Mouse (Mus musculus) liver, embryonic 15.5 days (tissue): ENCODE measurements around the gene Calml3. TPM values are rescaled to one million over a fixed set of nuclear protein-coding genes. Genes with fewer than 3 reads are reported as not detected.

Experiments
- ATAC-seq: fragments of 200-750 bp; cut with Nextera tagmentation; 2 replicates; pipeline ENCODE4 v1.8.0; 2017; ENCODE audit warnings: moderate number of reproducible peaks, mild to moderate bottlenecking, moderate library complexity; ENCODE audit not compliant: insufficient read depth
- H3K27ac ChIP-seq: fragments of 300-500 bp; sonication (generic); replicated peaks from 2 replicates; pipeline ENCODE4 v1.5.1; 2015; ENCODE audit warnings: mild to moderate bottlenecking, inconsistent platforms
- H3K27me3 ChIP-seq: fragments of 300-500 bp; sonication (generic); 2 replicates; pipeline ENCODE4 v1.6.1; 2015; ENCODE audit warnings: mild to moderate bottlenecking, inconsistent platforms
- H3K36me3 ChIP-seq: fragments of 300-500 bp; sonication (generic); replicated peaks from 2 replicates; pipeline ENCODE4 v1.6.1; 2015; ENCODE audit warnings: moderate library complexity, mild to moderate bottlenecking, inconsistent platforms
- H3K4me1 ChIP-seq: fragments of 300-500 bp; sonication (generic); replicated peaks from 2 replicates; pipeline ENCODE4 v1.6.1; 2015; ENCODE audit warnings: inconsistent platforms
- H3K4me2 ChIP-seq: fragments of 300-500 bp; sonication (generic); 2 replicates; pipeline ENCODE4 v1.6.1; 2015; ENCODE audit warnings: moderate library complexity, mild to moderate bottlenecking, inconsistent platforms
- H3K4me3 ChIP-seq: fragments of 300-500 bp; sonication (generic); replicated peaks from 2 replicates; pipeline ENCODE4 v1.5.1; 2015; ENCODE audit warnings: mild to moderate bottlenecking, inconsistent platforms
- H3K9ac ChIP-seq: fragments of 300-500 bp; sonication (generic); 2 replicates; pipeline ENCODE4 v1.6.1; 2015; ENCODE audit warnings: moderate library complexity, mild to moderate bottlenecking, inconsistent platforms
- H3K9me3 ChIP-seq: fragments of 300-500 bp; sonication (generic); replicated peaks from 2 replicates; pipeline ENCODE4 v1.6.1; 2016; ENCODE audit warnings: inconsistent platforms
- WGBS: fragments of 180-500 bp; shearing (Covaris S2); methylation state at CpG from one replicate; pipeline ENCODE4 v1.1.7; 2015; ENCODE audit warnings: mixed read lengths; ENCODE audit not compliant: insufficient replicate concordance; 5-methylcytosine and 5-hydroxymethylcytosine counted together
- polyA plus RNA-seq: library from polyadenylated mRNA; unstranded; fragments of >200 nt; fragmentation: Nextera tagmentation; extraction: Ambion mirVana; gene quantifications from 2 replicates; pipeline ENCODE4 v1.2.1, GENCODE M21; 2015

Calml3 gene
- polyA plus RNA-seq, 1 experiment from 2014 or later, result not detected

DNA sequence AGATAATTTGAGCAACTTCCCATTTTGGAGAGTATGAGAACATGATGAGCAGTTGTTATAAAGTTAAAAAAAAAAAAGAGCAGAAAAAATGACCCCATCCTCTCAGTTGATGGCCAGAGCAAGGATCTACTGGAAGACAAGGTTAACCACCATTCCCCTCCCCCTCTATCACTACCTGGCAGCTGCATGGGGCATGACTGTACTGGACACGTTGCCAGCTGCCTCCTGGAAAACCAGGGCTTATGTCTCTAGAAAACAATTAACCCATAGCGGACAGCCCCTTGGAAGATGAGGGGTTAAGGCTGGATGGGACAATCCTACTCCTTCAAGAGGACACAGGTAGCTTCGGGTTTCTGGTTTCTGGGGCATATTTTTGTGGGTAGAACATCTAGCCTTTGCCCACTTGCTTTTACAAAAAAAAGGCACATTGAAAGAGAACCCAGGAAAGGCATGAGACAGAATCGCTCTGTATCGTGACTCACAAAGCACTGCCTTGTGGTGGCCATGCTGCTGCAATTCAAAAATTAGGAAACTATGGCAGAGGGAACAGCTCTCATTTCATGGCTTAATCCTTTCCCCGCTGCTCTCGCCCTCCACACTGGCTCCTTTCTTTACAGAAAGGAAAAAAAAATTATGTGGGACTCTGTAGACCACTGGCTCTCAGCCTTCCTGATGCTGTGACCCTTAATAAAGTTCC, 3.2 kb upstream of the Calml3 start:
- WGBS, result 65% methylated on average over 7 of the region's 7 CpGs

DNA sequence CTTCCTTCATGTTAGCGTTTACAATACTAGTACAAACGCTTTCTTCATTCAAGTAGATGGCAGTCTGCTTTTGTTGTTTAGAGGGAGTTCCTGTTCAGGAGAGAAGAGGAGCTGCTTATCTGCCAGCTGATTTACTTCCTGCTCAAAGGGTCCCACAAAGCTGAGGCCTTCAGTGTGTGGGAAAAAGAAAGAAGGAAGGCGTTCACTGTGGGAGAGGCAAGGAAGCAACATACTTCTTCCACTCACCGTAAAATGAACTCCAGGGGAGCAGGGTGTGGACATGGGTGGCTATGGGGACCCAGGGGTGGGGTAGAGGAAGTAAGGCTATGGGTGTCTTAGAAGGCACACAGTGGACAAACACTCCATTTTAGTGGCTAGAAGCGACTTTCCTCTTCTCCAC, 1.5 kb upstream of the Calml3 start:
- no peak for ATAC-seq
- no peaks in the 10 kb centered on the region for H3K36me3 ChIP-seq
- no peak overlapping the region for H3K4me3 ChIP-seq
- no peak overlapping the region for H3K27ac ChIP-seq
- 26% methylated on average over 5 of the region's 5 CpGs for WGBS
- no peak overlapping the region for H3K9ac ChIP-seq
- no peaks in the 10 kb centered on the region for H3K9me3 ChIP-seq
- H3K4me1 ChIP-seq, result no peaks in the 10 kb centered on the region
- no peaks in the 10 kb centered on the region for H3K27me3 ChIP-seq
- H3K4me2 ChIP-seq, result no peak overlapping the region

More for the DNA sequence above, 3.2 kb upstream of the Calml3 start:
- Histone ChIP-seq H3K9ac (no peak overlapping the region), H3K4me1 (no peaks in the 10 kb centered on the region), H3K27ac (no peak overlapping the region), H3K4me2 (no peak overlapping the region), H3K9me3 (no peaks in the 10 kb centered on the region), H3K36me3 (no peaks in the 10 kb centered on the region), H3K27me3 (no peaks in the 10 kb centered on the region), H3K4me3 (no peak overlapping the region)
- no peak for ATAC-seq

DNA sequence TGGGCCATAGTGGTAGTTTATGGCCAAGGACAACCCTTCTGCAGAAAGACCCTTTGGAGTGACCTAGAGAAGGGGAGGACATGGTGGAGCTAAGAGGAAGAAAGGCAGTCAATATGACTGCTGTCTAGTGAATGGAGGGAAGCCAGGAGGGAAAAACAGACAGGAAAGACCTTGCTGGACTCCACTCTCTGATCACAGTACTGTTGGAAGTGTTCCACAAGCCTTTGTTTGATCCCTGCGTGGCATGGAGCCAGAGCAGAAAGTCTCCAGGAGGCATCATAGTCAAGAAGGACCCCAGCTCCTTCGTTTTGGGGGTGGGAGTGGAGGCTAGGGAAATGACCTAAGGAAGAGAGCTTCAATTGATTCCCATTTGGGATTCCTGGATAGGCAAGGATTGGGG, 1.0 kb upstream of the Calml3 start:
- Histone ChIP-seq H3K4me1 (no peaks in the 10 kb centered on the region), H3K9me3 (no peaks in the 10 kb centered on the region), H3K27ac (no peak overlapping the region), H3K27me3 (no peaks in the 10 kb centered on the region), H3K36me3 (no peaks in the 10 kb centered on the region), H3K9ac (no peak overlapping the region), H3K4me2 (no peak overlapping the region), H3K4me3 (no peak overlapping the region)
- 46% methylated on average over 2 of the region's 2 CpGs for WGBS
- no peak for ATAC-seq

DNA sequence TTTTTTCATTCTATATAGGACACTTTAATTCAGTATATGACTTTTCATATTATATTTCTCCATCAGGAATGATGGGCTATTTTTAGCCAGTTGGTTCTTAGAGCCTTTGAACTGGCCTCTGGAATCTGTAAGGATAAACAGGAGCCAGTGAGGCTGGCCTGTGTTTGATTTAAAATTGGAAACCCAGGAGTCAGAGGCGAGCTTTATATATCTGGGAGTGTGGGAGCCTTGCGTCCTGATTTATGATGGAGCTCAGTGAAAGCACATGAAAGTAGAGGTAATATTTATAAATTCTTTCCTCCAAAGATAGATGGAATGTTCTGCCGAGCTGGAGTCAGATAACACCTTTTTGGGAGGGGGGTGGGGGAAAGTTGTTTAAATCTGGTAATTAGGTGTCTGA, 4.7 kb downstream of the Calml3 start:
- no peaks in the 10 kb centered on the region for H3K9me3 ChIP-seq

DNA sequence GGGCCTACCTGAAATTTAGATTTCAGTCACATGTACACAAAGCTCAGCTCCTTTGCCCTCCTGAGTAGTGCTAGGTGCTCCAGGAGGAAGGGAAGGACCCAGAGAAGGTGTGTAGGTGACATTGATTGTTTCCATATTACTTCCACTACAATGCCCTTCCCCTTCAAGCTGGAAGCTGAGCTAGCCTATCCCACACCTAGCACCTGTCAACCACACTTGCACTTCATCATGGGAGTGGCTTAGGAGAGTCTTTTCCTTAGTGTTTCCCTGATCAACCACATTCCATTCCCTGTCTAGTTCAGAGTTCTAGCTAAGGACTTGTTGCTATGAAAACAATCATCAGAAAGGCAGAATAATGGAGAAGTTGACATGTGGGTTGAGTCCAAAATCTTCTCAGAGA, 5.4 kb downstream of the Calml3 start:
- H3K9ac ChIP-seq, result no peak overlapping the region
- no peak overlapping the region for H3K4me2 ChIP-seq
- no peaks in the 10 kb centered on the region for H3K4me1 ChIP-seq
- ATAC-seq, result no peak
- no peak overlapping the region for H3K4me3 ChIP-seq
- H3K9me3 ChIP-seq, result no peaks in the 10 kb centered on the region
- no peaks in the 10 kb centered on the region for H3K27me3 ChIP-seq
- no peak overlapping the region for H3K27ac ChIP-seq
- H3K36me3 ChIP-seq, result no peaks in the 10 kb centered on the region

More for the DNA sequence above, 4.7 kb downstream of the Calml3 start:
- Histone ChIP-seq H3K27me3 (no peaks in the 10 kb centered on the region), H3K9ac (no peak overlapping the region), H3K4me1 (no peaks in the 10 kb centered on the region), H3K36me3 (no peaks in the 10 kb centered on the region), H3K4me2 (no peak overlapping the region), H3K27ac (no peak overlapping the region), H3K4me3 (no peak overlapping the region)
- ATAC-seq, result no peak
- WGBS, result 45% methylated on average over 3 of the region's 3 CpGs

DNA sequence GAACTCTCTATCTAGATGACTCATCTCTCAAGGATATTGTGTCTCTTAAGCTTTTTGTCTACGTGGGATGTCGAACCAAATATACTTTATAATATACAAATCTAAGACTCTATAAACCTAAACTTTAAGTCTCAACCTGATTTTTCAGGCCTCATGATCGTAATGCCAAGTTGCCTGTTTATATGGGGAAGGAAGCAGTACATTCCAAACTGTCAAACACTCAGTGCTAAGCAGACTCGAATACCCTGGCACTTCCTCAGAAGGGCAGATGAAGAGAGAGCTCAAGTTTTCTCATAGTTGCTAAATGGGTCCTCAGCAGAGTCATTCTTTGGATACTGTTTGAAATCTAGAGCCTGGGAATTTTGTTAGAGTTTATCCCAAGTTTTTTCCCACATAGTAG, 7.5 kb downstream of the Calml3 start:
- Histone ChIP-seq H3K4me2 (no peak overlapping the region), H3K4me3 (no peak overlapping the region), H3K4me1 (no peaks in the 10 kb centered on the region), H3K9ac (no peak overlapping the region), H3K9me3 (no peaks in the 10 kb centered on the region), H3K36me3 (no peaks in the 10 kb centered on the region), H3K27me3 (no peaks in the 10 kb centered on the region), H3K27ac (no peak overlapping the region)
- 40% methylated on average over 4 of the region's 4 CpGs for WGBS
- no peak for ATAC-seq

DNA sequence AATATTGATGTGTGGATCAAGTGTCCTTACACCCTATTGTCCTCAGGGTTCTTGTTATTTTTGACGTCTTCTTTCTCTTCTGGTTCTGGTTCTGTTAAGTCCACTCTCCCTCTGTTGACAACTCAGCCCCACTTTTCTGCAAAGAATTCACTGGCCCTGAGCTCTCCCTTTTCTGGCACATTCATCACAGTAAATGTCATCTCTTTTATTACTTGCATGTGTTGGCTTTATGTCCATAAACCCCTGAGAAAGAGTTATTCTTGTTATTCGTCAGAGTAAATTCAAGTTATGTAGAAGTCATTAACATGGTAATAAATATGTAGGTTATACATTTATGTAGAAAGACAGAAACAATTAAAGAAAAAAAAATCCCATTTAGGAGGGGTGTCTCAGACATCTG, 14.6 kb downstream of the Calml3 start:
- no peak for ATAC-seq

DNA sequence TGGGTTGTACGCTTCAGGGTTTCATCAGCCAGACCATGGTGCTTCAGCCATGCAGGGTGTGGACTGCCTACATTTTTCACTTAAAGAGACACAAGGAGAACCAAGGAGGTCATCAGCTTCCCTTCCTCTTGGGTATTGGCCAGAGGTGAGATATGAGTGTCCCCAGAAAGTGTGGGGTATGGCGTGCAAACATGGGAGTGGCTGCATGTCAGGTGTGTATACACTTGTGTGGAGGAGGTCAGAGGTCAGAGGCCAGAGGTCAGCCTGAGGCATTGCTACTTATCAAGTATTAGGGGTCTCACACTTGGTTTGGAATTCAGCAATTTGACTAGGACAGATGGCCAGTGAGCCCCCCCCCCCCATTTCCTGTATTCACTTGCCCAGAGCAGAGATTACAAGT, 15.5 kb downstream of the Calml3 start:
- no peaks in the 10 kb centered on the region for H3K9me3 ChIP-seq
- no peak for ATAC-seq
- no peak overlapping the region for H3K4me3 ChIP-seq
- H3K27me3 ChIP-seq, result no peaks in the 10 kb centered on the region
- no peak overlapping the region for H3K27ac ChIP-seq
- H3K9ac ChIP-seq, result no peak overlapping the region
- H3K4me2 ChIP-seq, result no peak overlapping the region
- WGBS, result 76% methylated on average over 2 of the region's 2 CpGs
- no peaks in the 10 kb centered on the region for H3K4me1 ChIP-seq
- no peaks in the 10 kb centered on the region for H3K36me3 ChIP-seq

More for the DNA sequence above, 14.6 kb downstream of the Calml3 start:
- no peaks in the 10 kb centered on the region for H3K4me1 ChIP-seq
- H3K9me3 ChIP-seq, result no peaks in the 10 kb centered on the region
- no peak overlapping the region for H3K4me3 ChIP-seq
- H3K36me3 ChIP-seq, result no peaks in the 10 kb centered on the region
- no peak overlapping the region for H3K27ac ChIP-seq
- H3K4me2 ChIP-seq, result no peak overlapping the region
- 61% methylated on average over 2 of the region's 2 CpGs for WGBS
- H3K27me3 ChIP-seq, result no peaks in the 10 kb centered on the region
- no peak overlapping the region for H3K9ac ChIP-seq

DNA sequence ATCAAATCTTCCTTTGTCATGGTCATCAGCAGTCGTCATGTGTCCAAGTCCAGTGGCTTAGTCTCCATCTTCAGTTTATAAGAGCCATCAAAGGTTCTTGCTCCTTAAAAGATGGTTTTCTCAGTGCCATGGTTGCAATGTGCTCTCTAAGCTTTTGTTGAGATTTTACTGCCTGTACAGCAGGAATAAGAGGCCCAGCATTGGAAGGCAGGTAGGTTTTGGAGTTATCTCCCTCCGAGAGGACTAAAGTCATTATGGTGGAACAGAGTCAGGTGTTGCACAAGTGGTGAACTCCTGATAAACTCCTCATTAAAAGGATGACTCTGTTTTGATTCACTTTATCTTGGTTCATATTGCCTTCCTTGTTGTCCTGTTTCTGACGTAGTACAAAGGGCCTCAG, 16.5 kb downstream of the Calml3 start:
- H3K9me3 ChIP-seq, result no peaks in the 10 kb centered on the region
- no peaks in the 10 kb centered on the region for H3K4me1 ChIP-seq
- 64% methylated on average over 3 of the region's 3 CpGs for WGBS
- H3K4me2 ChIP-seq, result no peak overlapping the region
- no peak overlapping the region for H3K4me3 ChIP-seq
- H3K9ac ChIP-seq, result no peak overlapping the region
- H3K36me3 ChIP-seq, result no peaks in the 10 kb centered on the region
- H3K27ac ChIP-seq, result no peak overlapping the region
- ATAC-seq, result no peak
- no peaks in the 10 kb centered on the region for H3K27me3 ChIP-seq

DNA sequence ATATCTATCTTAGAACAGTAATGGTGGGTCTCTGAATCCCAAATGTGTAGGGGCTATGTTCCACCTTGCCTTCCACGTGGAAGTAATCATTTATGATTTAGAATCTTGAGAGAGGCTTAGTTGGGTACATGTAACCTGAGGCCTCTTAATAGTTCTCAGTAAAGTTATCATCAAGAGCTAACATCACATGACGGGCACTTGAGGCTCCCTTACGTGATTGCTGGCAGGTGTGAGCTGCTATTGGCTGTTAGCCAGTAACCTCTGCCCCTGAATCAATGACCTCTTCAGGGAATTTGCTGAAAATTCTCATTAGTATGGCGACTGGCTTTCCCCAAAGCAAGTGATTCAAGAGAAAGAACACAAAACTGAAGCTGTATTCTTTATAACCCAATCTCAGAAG, 17.0 kb downstream of the Calml3 start:
- Histone ChIP-seq H3K27me3 (no peaks in the 10 kb centered on the region), H3K4me1 (no peaks in the 10 kb centered on the region), H3K36me3 (no peaks in the 10 kb centered on the region), H3K4me3 (no peak overlapping the region), H3K9ac (no peak overlapping the region), H3K27ac (no peak overlapping the region), H3K9me3 (no peaks in the 10 kb centered on the region), H3K4me2 (no peak overlapping the region)
- ATAC-seq, result no peak
- 35% methylated on average over 4 of the region's 4 CpGs for WGBS

DNA sequence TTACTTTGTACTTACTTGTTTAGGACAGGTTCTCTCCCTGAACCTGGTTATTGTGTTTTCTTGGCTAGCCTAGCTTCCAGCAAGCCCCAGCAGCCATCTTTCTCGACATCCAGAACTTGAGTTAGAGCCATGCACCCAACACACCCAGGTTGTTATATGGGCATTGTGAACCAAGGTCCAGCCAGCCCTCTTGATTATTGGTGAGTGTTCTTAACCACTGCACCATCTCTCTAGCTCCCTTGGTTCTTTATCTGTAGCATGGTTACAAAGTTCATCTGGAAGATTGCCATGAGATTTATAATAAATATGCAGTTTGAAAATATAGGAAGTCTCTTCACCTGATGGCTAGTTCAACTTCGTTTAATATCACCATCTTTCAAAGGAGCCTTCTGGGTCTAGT, 20.5 kb downstream of the Calml3 start:
- no peak for ATAC-seq

DNA sequence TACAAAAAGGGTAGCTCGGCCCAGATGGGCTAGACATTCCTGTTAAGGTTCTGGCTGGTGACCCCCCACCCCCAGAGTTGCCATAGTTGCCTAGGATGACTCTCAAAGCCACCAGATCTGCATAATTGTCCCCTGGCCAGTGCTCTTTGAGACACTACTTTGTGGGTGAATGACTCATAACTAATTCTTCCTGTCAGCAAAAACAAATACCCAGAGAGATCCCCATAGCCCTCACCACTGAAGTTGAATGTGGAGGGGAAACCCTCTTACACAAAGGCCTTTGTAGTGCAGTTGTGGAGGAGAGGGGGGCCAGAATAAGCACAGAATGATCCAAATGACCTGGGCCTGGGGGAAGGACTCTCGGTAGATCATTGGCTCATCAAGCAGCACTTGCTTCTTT, 21.6 kb downstream of the Calml3 start:
- no peak overlapping the region for H3K9ac ChIP-seq
- no peaks in the 10 kb centered on the region for H3K36me3 ChIP-seq
- no peaks in the 10 kb centered on the region for H3K9me3 ChIP-seq
- H3K4me2 ChIP-seq, result no peak overlapping the region
- H3K4me3 ChIP-seq, result no peak overlapping the region
- no peaks in the 10 kb centered on the region for H3K4me1 ChIP-seq
- WGBS, result 23% methylated on average over 2 of the region's 2 CpGs
- no peak overlapping the region for H3K27ac ChIP-seq
- ATAC-seq, result no peak
- no peaks in the 10 kb centered on the region for H3K27me3 ChIP-seq

More for the DNA sequence above, 20.5 kb downstream of the Calml3 start:
- Histone ChIP-seq H3K9ac (no peak overlapping the region), H3K4me3 (no peak overlapping the region), H3K4me1 (no peaks in the 10 kb centered on the region), H3K27ac (no peak overlapping the region), H3K9me3 (no peaks in the 10 kb centered on the region), H3K27me3 (no peaks in the 10 kb centered on the region), H3K36me3 (no peaks in the 10 kb centered on the region), H3K4me2 (no peak overlapping the region)
- 35% methylated on average over 2 of the region's 2 CpGs for WGBS
